ENCODE assay signal across 8 mouse cellular contexts in the genomic region with DNA sequence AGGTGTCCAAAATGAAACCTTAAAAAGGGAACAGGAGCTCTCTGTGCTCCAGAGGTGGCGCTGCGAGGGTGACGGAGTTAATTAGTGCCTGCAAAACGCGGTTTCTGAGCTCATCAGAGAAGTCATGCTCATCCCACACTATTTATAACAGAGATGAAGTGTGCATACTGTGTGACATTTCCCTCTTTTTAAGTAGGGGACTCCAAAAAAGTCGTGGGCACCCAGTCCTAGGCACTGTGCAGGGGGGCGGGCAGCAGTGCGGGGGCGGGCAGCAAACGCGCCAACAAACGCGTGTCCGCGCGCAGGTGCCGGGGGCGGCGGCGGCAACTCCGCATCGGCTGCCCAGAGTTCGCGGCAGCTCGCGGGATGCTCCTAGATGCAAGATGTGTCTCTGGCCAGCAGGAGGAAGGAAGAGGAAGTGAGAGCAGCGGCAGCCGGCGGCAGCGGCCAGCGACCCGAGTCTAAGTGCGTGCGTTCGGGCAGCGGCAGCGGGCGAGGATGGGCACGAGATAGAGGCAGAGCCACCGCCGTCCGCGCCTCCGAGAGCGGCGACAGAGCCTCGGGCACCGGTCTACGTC. TPM values are rescaled to one million over a fixed set of nuclear protein-coding genes. Genes with fewer than 3 reads are reported as not detected.
DNase-seq lines count a peak whose midpoint lies in the region; ATAC-seq and TF ChIP-seq lines count a peak whose summit lies in the region.

TSS of gene Elmo1 (plus strand) at position 464 of the 578 bp plus-strand sequence.

- peaks cover 0 to 16% of the 10 kb centered on the region in 2 experiments for H3K36me3 ChIP-seq in CH12.LX (replicated peaks in 1 of 2; ENCODE audit: control insufficient read depth in 1 of 2, insufficient read depth in 1 of 2, low read length in 1 of 2)
- H3K36me3 ChIP-seq in forebrain, embryonic 15.5 days: no peaks in the 10 kb centered on the region
- no peaks in the 10 kb centered on the region for H3K36me3 ChIP-seq in heart, postnatal 0 days (replicated peaks; ENCODE audit: control insufficient read depth, insufficient read depth, low read length)
- H3K36me3 ChIP-seq in liver, embryonic 14.5 days (replicated peaks; ENCODE audit: control insufficient read depth, insufficient read depth, low read depth): no peaks in the 10 kb centered on the region
- no peaks in the 10 kb centered on the region for H3K36me3 ChIP-seq in testis, adult 2 months (ENCODE audit: control insufficient read depth, insufficient read depth, low read length)

- TF ChIP-seq CTCF in CH12.LX (conservative IDR thresholded peaks at IDR 0.05 in 1 of 2, IDR thresholded peaks at IDR 0.05 in 1 of 2; ENCODE audit: low read depth in 2 of 2, low read length in 2 of 2): peak in 1 of 2 experiments; percentile 61; a peak in 2 of 4 replicates
- TF ChIP-seq CTCF in heart, postnatal 0 days (IDR thresholded peaks at IDR 0.05; ENCODE audit: low read depth): peak; percentile 48
- TF ChIP-seq CTCF in liver, embryonic 14.5 days (IDR thresholded peaks at IDR 0.05; ENCODE audit: low read depth): peak; percentile 57
- peak; percentile 39; the same call in 1 of the 2 replicates for TF ChIP-seq CTCF in testis, adult 2 months (IDR thresholded peaks at IDR 0.05; ENCODE audit: control insufficient read depth, insufficient read depth, insufficient replicate concordance, low read depth, low read length)

- TF ChIP-seq POLR2A in CH12.LX (IDR thresholded peaks at IDR 0.05; ENCODE audit: low read depth, low read length): peak; percentile 58
- TF ChIP-seq POLR2A in testis, adult 2 months (IDR thresholded peaks at IDR 0.05; ENCODE audit: control insufficient read depth, low read depth, low read length): no peak

- peak; percentile 47 for TF ChIP-seq RAD21 in CH12.LX (IDR thresholded peaks at IDR 0.05; ENCODE audit: low read depth, low read length)

- no peaks in the 10 kb centered on the region for H3K27me3 ChIP-seq in CH12.LX (replicated peaks)
- H3K27me3 ChIP-seq in forebrain, embryonic 15.5 days: peaks cover 22% of the 10 kb centered on the region
- H3K27me3 ChIP-seq in heart, postnatal 0 days (ENCODE audit: control insufficient read depth, insufficient read depth, low read length): peaks cover 7% of the 10 kb centered on the region
- H3K27me3 ChIP-seq in liver, embryonic 14.5 days (ENCODE audit: control insufficient read depth, insufficient read depth, low read length): peaks cover 48% of the 10 kb centered on the region
- no peaks in the 10 kb centered on the region for H3K27me3 ChIP-seq in testis, adult 2 months (ENCODE audit: control insufficient read depth, insufficient read depth, low read length)

- peak; percentile 83 for DNase-seq in CH12.LX (ENCODE audit: extremely low read depth)
- DNase-seq in cerebellum, adult 18-20 months: peak; percentile 13 to 49
- DNase-seq in heart, postnatal 0 days (ENCODE audit: low spot score): peak; percentile 77
- peak; percentile 65 to 81 for DNase-seq in kidney, postnatal 25 days
- DNase-seq in liver, embryonic 14.5 days (ENCODE audit: low read depth in 3 of 3, low spot score in 3 of 3): no peak
- peak; percentile 78 to 86 for DNase-seq in natural killer cell, adult 2 months (ENCODE audit: low spot score in 2 of 2)

- H3K9me3 ChIP-seq in CH12.LX (replicated peaks; ENCODE audit: low read length): peaks cover 7% of the 10 kb centered on the region
- H3K9me3 ChIP-seq in forebrain, embryonic 15.5 days: no peaks in the 10 kb centered on the region
- no peaks in the 10 kb centered on the region for H3K9me3 ChIP-seq in heart, postnatal 0 days (replicated peaks; ENCODE audit: control insufficient read depth, low read length)
- H3K9me3 ChIP-seq in liver, embryonic 14.5 days (ENCODE audit: control insufficient read depth, low read length): no peaks in the 10 kb centered on the region

- H3K79me2 ChIP-seq in CH12.LX (replicated peaks; ENCODE audit: control insufficient read depth, extremely low read depth, insufficient read depth, poor library complexity, severe bottlenecking): no peaks in the 10 kb centered on the region

- H3K4me1 ChIP-seq in CH12.LX (ENCODE audit: control insufficient read depth in 1 of 2, insufficient read depth in 2 of 2): peaks cover 3 to 36% of the 10 kb centered on the region in 2 experiments
- peaks cover 6% of the 10 kb centered on the region for H3K4me1 ChIP-seq in forebrain, embryonic 15.5 days
- H3K4me1 ChIP-seq in heart, postnatal 0 days (ENCODE audit: control insufficient read depth, insufficient read depth): no peaks in the 10 kb centered on the region; the same call in 1 of the 2 replicates
- peaks cover 0 to 2% of the 10 kb centered on the region in 2 experiments; a peak in 1 of 4 replicates for H3K4me1 ChIP-seq in liver, embryonic 14.5 days (replicated peaks; ENCODE audit: control insufficient read depth in 2 of 2, insufficient read depth in 2 of 2, low read length in 1 of 2)
- H3K4me1 ChIP-seq in testis, adult 2 months (ENCODE audit: control insufficient read depth, insufficient read depth, low read length): peaks cover 9% of the 10 kb centered on the region

- dilution Hi-C loops in CH12.LX (cut with MboI; ENCODE audit: extremely low pct_ligation_motif_present, extremely low pct_unique_long_range_greater_than_20kb, low sequenced_read_pairs): no loop called here

- peak within 1 kb of the TSS; percentile 70 to 85 (median 82) for H3K4me3 ChIP-seq in CH12.LX (replicated peaks in 1 of 3; ENCODE audit: low read depth in 2 of 3, low read length in 2 of 3, poor library complexity in 1 of 3)
- H3K4me3 ChIP-seq in forebrain, embryonic 15.5 days: peak within 1 kb of the TSS; percentile 85
- H3K4me3 ChIP-seq in heart, postnatal 0 days (ENCODE audit: low read depth, low read length): peak within 1 kb of the TSS; percentile 70
- H3K4me3 ChIP-seq in liver, embryonic 14.5 days (ENCODE audit: insufficient read depth in 1 of 2, low read depth in 2 of 2, low read length in 2 of 2): peak within 1 kb of the TSS; percentile 47 to 58
- H3K4me3 ChIP-seq in testis, adult 2 months (ENCODE audit: control insufficient read depth, low read depth, low read length): peak within 1 kb of the TSS; percentile 84

- H3K4me2 ChIP-seq in CH12.LX (ENCODE audit: insufficient read depth, low read depth, poor library complexity, severe bottlenecking): peak within 1 kb of the TSS; percentile 85
- peak within 1 kb of the TSS; percentile 98 for H3K4me2 ChIP-seq in forebrain, embryonic 15.5 days (replicated peaks)
- H3K4me2 ChIP-seq in heart, postnatal 0 days (ENCODE audit: low read depth, low read length): peak within 1 kb of the TSS; percentile 94
- H3K4me2 ChIP-seq in liver, embryonic 14.5 days (ENCODE audit: low read depth): peak within 1 kb of the TSS; percentile 68

- H3K27ac ChIP-seq in CH12.LX (ENCODE audit: insufficient read depth, low read depth): peak within 1 kb of the TSS; percentile 88
- H3K27ac ChIP-seq in forebrain, embryonic 15.5 days (replicated peaks): peak within 1 kb of the TSS; percentile 61
- H3K27ac ChIP-seq in heart, postnatal 0 days (ENCODE audit: low read depth): peak within 1 kb of the TSS; percentile 74
- no peak within 1 kb of the TSS for H3K27ac ChIP-seq in liver, embryonic 14.5 days
- peak within 1 kb of the TSS; percentile 10; the same call in 1 of the 2 replicates for H3K27ac ChIP-seq in testis, adult 2 months (ENCODE audit: control insufficient read depth, insufficient read depth, low read depth, low read length)

- peak; percentile 53; the same call in 1 of the 2 replicates for TF ChIP-seq EP300 in CH12.LX (IDR thresholded peaks at IDR 0.05; ENCODE audit: low read length)
- no peak for TF ChIP-seq EP300 in heart, postnatal 0 days (IDR thresholded peaks at IDR 0.05; ENCODE audit: low read depth)
- TF ChIP-seq EP300 in liver, embryonic 14.5 days (IDR thresholded peaks at IDR 0.05; ENCODE audit: low read depth): no peak

- H3K9ac ChIP-seq in CH12.LX (ENCODE audit: insufficient read depth, low read depth): peak within 1 kb of the TSS; percentile 82
- H3K9ac ChIP-seq in forebrain, embryonic 15.5 days (replicated peaks): peak within 1 kb of the TSS; percentile 70
- H3K9ac ChIP-seq in heart, postnatal 0 days (replicated peaks; ENCODE audit: low read depth, low read length): peak within 1 kb of the TSS; percentile 68
- H3K9ac ChIP-seq in liver, embryonic 14.5 days (replicated peaks): peak within 1 kb of the TSS; percentile 1; the same call in 1 of the 2 replicates

- in situ Hi-C loops in CH12.LX (cut with MboI; ENCODE audit: low pct_ligation_motif_present, low pct_unique_long_range_greater_than_20kb, low sequenced_read_pairs): no loop called here

- under 1% methylated on average over 49 of the region's 49 CpGs for WGBS in forebrain, embryonic 15.5 days
- WGBS in heart, postnatal 0 days: under 1% methylated on average over 48 of the region's 49 CpGs
- WGBS in liver, embryonic 14.5 days (ENCODE audit: insufficient replicate concordance): under 1% methylated on average over 49 of the region's 49 CpGs

- ATAC-seq in forebrain, embryonic 15.5 days (replicated peaks): peak; percentile 74
- peak; percentile 62 for ATAC-seq in heart, postnatal 0 days (ENCODE audit: insufficient read depth, low read depth)
- peak; percentile 29; the same call in 1 of the 2 replicates for ATAC-seq in liver, embryonic 14.5 days (ENCODE audit: insufficient read depth)

TF ChIP-seq in CH12.LX, 34 proteins besides CTCF, POLR2A, EP300 and RAD21 (continues in another document):
- TF ChIP-seq UBTF (IDR thresholded peaks at IDR 0.05; ENCODE audit: low read depth, low read length) (peak; percentile 98), IRF4 (IDR thresholded peaks at IDR 0.05; ENCODE audit: low read depth, low read length) (peak; percentile 77), SMC3 (IDR thresholded peaks at IDR 0.05; ENCODE audit: low read depth, low read length) (peak; percentile 52), MAX (IDR thresholded peaks at IDR 0.05; ENCODE audit: low read length) (peak; percentile 66), ZC3H11A (IDR thresholded peaks at IDR 0.05; ENCODE audit: low read depth, low read length) (no peak), ZKSCAN1 (IDR thresholded peaks at IDR 0.05; ENCODE audit: borderline replicate concordance, low read depth, low read length) (no peak), MAZ (IDR thresholded peaks at IDR 0.05; ENCODE audit: low read depth, low read length) (peak; percentile 39; the same call in 1 of the 2 replicates), MXI1 (IDR thresholded peaks at IDR 0.05; ENCODE audit: low read depth, low read length) (peak; percentile 82; the same call in 1 of the 2 replicates)

RNA-seq across cellular contexts. Expression of gene Elmo1, which starts in this region (rescaled TPM):
- total RNA-seq in CH12.LX (2012; rRNA removed) (32.2 and 35.8 TPM in 2 replicates), CH12.LX (2014; rRNA removed) (22.2 and 23.1 TPM in 2 replicates)
- polyA plus RNA-seq in CH12.LX (2012; ENCODE audit: insufficient read length, low read depth): 42.8 and 50.2 TPM in 2 replicates
- polyA plus RNA-seq in forebrain, embryonic 15.5 days (2015; fragmentation: Nextera tagmentation; extraction: Ambion mirVana): 31.5 and 34.9 TPM in 2 replicates
- total RNA-seq in heart, postnatal 0 days (2014; rRNA removed; ENCODE audit: low replicate concordance): 11.9 and 17.9 TPM in 2 replicates
- polyA plus RNA-seq in heart, postnatal 0 days (2015; fragmentation: Nextera tagmentation; extraction: Ambion mirVana): 6.5 TPM in 2 replicates
- polyA plus RNA-seq in liver, embryonic 14.5 days (2012; rRNA removed): 2.4 and 3.0 TPM in 2 replicates
- 3.5 and 3.9 TPM in 2 replicates for polyA plus RNA-seq in liver, embryonic 14.5 days (2014; fragmentation: Nextera tagmentation; extraction: Ambion mirVana)
- 16.3 and 17.9 TPM in 2 replicates for polyA plus RNA-seq in testis, adult 2 months (2012; rRNA removed)

Comparison
In these comparisons a context has a peak if more than half of its experiments do, and no peak if none do; other contexts are left out.
1. DNase-seq: peak in CH12.LX (single experiment), cerebellum, adult 18-20 months (2 of 2), heart, postnatal 0 days (single experiment), kidney, postnatal 25 days (2 of 2) and natural killer cell, adult 2 months (2 of 2); none in liver, embryonic 14.5 days (0 of 3).
2. H3K9ac ChIP-seq: peak in every context shown above with its lines; median percentile 82 in CH12.LX; 70 in forebrain, embryonic 15.5 days; 68 in heart, postnatal 0 days; 1 in liver, embryonic 14.5 days.
3. Peak in every context shown above with its lines, with median percentiles within 50 percentile points of each other: H3K4me2 ChIP-seq, H3K4me3 ChIP-seq and ATAC-seq.